Mouse (Mus musculus) c-Kit-positive CD71-positive TER-119-negative erythroid progenitor cells, embryonic 14.5 days (primary cell): ENCODE data around the gene Crygb.
"Not testable (repeated sequence)": the region's sequence is repeated elsewhere in the genome, so short reads cannot be mapped to it uniquely, and the experiment has no call there.

Experiments
- DNase-seq: peaks from one replicate; pipeline ENCODE4 v3.0.0-alpha.2; 2013; ENCODE audit warnings: low read depth

The Crygb gene

DNA sequence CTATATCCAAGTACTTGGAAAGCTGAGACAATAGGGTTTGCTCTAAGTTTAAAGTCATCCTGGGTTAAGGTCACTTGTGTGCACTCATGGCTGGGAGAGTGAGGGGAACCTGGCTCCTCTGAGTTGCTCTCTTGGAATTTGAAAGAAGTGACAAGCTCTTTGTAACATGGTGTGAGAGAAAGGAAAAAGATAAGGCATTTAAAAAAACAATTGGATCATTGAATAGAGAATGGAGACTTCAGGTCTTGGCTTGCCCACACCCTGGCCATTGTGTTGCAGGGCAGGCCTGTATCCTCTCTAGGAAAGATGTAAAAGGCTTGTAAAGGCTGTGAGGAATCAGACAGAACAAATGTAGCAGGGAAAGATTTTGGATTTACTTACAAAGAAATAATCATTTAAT, 14.2 kb downstream of the Crygb start:
- DNase-seq = no peak

DNA sequence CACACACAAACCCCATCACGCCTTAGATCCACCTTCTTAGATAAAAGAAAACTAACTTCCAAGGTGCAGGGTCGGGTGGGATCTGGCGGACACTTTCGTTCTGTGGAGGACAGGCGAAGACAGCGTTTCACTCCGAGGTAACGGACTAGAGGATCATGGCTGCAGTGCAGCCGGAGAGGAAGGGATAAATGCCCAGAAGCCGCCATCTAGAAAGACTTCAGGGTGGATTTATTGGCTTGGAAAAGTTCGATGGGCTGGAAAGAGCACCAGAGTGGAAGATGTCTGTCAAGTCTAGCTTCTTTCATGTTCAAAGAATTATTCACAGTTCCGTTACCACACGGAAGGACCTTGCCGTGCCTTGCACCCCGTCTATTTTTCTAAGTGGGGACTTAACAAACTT, 17.9 kb downstream of the Crygb start:
- DNase-seq = no peak

DNA sequence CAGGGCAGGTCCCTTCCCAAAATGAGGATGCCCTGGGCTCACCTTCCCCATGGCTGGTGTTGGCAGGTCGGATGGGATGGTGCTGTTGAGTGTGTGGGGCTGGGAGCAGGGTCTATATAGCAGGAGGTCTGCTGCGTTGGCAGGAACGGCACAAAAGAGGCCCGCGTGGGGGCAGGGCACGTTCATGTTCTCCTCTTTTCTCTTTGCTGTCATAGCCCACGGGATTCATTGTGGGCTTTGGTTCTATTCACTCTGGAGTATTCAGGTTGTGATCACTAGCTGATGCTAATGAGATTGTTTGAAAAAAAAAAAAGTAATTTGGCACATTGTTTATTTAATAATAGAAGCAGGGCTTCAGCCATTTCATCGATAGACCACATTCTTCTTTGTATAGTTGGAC, 18.7 kb downstream of the Crygb start, which contains the start of gene Crygd:
Gene Crygd (minus strand): TSS at position 101 of the 400 bp plus-strand sequence.
- no peak for DNase-seq

DNA sequence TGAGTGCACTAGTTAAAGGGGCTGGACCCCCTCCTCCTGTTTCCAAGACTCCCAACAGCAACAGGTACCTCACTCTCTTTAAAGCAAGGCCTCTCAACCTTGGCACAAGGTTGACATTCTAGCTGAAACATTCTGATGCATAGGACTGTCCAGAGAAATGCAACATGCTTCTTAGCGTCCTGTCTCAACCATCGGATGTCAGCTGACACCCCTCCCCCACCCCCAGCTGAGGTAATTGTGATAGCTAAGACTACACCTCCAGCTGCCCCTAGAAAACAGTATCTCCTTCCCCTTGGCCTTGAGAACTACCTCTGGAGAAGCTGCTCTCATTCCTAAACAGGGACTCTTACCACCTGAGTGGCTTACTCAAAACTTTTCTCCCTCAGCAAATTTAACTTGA, 29.9 kb downstream of the Crygb start:
- DNase-seq = no peak

DNA sequence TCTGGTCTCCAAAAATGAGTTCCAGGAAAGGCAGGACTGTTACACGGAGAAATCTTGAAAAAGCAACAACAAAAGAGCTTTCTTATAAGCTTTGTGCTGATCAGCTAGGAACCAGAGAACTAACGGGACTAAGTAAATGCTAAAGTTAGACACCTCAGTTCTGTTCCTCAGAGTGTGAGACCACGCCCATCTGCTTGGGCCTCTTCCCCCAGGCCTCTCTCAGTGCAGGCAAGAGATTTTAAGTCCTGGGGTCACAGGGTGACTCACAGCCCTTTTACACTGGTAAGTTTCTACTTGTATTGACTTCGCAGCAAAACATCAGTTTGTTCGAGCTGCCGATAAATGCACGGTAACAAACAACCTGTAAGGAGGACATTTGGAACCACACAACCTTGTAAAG, 30.4 kb downstream of the Crygb start:
- DNase-seq = no peak

DNA sequence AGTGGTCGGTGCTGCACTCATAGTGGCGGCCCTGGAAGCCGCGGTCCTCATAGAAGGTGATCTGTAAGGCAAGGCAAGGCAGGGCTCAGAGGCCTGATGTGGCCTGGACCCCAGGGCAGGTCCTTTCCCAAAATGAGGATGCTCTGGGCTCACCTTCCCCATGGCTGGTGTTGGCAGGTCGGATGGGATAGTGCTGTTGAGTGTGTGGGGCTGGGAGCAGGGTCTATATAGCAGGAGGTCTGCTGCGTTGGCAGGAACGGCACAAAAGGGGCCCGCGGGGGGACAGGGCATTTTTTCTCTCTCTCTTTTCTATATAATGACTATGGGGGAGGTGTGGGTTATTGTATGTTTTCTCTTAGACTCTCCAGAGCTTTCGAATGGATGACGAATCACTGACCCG, 31.1 kb downstream of the Crygb start, which contains the start of gene Cryge:
Gene Cryge (minus strand): TSS at position 198 of the 400 bp plus-strand sequence.
- not testable (repeated sequence) for DNase-seq

DNA sequence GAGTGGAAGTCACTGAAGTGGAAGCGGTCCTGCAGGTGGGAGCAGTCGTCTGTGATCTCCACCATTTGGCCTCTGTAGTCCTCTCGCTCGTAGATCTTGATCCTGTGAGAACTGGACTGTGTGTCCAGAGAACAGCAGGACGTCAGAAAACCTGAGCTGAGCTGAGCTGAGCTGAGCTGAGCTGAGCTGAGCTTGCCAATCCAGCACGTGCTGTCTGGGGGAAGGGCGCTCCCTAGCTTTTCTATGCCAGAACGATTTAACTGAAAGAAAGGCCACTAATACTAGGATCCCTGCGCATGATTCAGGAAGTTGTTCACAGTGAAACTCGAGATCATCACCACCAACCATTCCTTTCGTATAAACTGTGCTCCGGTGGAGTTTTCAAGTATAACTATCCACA, 33.3 kb downstream of the Crygb start:
- no peak for DNase-seq

DNA sequence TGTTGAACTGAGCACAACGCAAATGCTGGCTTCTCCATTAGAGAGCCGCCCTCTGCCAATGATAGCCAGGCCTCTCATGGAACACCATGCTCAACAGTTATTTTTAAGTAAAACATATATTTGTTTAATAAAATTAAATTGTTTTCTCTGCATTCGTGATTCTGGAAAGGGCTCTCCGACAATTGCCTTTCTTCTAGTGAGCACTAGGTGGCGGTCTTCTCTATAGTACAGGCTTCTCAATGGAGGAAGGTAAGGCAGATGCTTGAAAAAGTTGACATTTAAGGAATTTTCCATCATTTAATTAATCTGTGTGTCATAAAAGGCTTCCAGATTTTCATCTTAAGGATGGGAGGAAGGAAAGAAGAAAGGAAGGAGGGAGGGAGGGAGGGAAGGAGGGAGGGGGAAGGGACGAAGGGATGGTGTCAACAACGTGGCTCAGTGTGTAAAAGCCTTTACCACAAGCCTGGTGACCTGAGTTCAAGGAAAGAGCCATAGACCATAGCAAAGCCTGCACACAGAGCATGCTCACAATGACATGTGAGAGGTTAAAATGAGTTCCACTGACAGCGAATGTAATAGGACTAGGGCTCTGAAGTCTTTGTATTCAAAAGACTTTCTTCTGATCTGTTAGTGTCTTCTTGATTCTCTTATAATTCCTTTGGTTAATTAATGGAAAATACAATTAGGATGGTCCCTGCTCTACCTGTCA, 35.5 kb downstream of the Crygb start:
- no peak for DNase-seq

DNA sequence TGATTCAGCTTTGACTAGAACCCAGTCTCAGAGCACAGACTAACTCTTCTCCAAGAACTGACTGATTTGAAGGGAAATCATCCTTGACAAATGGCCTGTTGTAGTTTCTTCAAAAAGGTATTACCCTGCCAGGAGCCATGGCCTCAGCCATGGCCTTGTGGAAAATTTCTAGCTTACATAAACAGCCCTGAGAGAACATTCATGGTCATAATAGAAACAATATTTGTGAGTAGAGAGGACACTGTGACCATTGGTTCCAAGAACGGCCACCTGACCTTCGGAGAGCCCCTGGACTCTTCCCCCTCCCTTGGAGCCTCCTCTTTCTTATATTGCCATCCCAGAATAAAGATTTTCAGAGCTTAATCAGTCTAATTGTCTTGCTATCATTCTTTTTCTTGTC, 38.7 kb downstream of the Crygb start:
- DNase-seq = no peak

DNA sequence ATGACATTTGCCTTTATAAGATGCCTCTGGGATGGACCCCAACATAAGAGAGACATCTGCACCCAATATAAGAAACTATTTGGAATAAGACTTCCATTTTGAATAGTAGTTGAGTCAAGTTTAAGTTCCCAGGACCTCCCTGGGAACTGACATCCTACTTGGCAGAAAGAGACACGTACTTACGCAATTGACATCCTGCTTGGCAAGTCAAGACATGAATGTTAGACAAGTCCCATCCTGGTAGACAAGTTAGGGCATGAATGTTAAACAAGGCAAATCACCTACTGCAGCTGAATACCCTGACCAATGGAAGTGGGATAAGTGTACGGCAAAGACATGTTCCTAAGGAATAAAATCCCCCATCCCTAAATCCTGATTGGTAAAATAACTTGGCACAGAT, 40.3 kb downstream of the Crygb start:
- no peak for DNase-seq

DNA sequence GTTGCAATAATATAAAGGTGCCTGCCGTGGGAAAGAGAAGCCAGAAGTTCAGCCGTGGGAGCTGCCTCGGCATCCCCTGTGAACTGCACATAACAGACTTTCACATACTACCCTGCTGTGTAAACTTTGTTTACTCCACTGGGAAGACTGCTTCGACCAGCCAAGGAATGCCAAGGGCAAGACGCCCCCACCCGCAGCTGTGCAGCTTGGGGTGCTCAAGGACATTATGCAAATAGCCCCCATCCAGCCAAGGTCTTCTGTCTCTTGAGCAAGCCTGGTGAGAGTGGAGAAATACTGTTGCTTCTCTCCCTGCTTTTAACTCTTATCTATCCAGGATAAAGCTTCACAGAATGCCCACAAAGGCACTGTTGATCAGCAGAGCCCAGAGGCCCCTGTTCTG, 41.3 kb downstream of the Crygb start:
- DNase-seq = no peak

DNA sequence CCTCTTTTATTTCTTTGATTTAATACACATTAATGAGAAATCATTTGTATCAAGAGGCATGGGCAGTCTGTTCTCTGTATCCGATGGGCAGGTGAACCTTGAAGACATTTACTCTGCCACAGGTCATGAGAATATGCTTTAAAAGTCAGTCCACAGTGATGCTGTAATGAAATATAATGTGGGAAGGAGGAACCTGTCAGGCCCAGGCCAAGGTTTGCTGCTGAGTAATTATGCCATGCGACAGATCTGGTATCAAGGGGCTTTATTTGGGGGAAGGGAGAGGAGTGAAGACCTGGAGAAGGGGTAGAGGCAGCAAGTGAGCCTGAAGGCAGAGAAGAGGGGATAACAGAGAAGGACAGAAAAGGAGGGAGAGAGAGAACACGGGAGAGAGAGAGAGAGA, 42.4 kb downstream of the Crygb start:
- DNase-seq = no peak

DNA sequence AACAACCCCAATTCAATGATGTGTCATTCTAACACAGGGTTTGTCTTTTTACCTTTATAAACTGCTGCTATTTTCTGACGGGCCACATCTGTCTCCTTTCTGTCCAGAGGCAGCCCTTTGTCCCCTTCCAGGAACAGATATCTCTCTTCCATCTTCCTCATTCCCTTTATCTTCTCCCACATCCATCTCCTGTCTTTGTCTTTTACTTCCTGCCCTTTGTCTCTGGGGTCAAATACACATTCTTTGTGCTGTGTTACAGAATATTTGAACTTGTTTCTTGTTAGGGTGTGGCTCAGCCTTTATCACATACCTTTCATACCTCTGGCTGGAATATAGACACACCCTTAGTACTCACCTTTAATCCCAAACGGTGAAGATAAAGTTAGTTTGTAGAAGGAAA, 44.5 kb downstream of the Crygb start:
- no peak for DNase-seq

DNA sequence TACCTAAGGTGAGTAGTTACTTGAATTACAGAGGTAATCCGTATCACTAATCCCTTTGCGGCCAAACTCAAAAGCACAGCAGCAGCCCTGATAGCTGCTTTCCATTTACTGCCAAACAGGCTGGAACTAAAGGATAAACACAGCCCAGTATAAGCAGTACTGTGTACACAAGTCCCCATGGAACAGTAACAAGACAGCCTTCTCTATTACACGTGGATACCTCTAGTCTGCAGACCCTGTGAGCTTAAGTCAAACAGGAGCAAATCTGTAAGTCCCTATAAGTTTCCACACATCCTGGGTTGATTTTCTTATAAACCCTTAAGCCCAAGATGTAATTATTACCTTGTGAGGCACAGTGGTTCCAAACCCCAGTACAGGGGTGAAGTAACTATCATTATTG, 46.6 kb downstream of the Crygb start:
- no peak for DNase-seq

DNA sequence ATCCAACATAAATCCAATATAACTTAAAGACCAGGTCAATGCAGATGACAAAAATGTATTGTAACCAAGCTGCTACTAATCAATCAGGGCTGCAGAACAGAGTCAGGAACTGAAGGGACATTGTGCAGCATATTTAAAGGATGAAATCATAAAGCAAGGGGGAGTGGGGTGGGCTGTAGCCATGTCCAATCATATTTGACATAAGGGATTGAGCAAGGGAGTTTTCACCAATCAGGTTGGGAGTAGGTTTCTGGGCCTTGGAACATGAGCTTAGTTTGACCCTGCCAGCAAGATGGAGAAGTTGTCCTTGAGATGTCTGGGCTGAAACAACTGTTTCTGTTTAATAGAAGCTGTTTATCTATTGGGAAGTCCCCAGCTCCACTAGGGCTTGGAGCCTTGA, 49.4 kb downstream of the Crygb start, which contains the start of gene Akr1cl:
Gene Akr1cl (minus strand): TSS at position 119 of the 400 bp plus-strand sequence.
- no peak for DNase-seq
